Mouse (Mus musculus): ENCODE results near the gene Leo1. TPM values are rescaled to one million over a fixed set of nuclear protein-coding genes. Genes with fewer than 3 reads are reported as not detected.

The Leo1 gene
- total and polyA plus RNA-seq, 3 experiments, result 3.0 to 20.4 (median 12.4) TPM

DNA sequence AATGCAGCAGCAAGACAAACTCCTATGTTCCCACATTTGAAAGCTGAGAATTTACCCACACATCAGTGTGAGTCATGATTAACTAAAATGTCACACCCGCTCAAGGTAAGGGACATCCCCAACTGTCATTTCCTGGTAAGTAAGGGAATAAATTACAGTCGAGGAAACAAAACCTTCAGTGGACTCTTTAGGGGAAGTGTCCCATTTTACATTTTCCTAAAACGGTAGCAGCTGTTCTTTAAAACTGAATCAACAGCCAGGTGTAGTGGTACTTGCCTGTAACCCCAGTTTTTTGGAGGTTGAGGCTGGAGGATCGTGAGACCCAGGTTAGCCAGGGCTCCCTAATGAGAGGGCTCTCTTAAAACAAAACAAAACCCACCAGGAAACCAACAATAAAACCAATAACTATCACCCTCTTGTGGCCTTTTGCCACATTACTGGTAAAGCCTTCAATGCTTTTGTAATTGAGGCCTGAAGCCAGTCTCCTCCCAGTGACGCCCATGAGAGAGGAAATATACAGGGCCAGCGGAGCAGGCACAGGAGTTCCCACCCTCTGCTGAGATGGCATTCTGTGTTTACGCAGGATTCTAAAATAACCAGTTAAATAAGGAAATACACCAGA lies 7.0 kb upstream of the Leo1 start:
- Histone ChIP-seq H3K27ac (peak overlapping the region; percentile 68), H3K36me3 (ENCODE audit: control insufficient read depth, insufficient read depth, low read length) (no peaks in the 10 kb centered on the region; the same call in 1 of the 2 replicates), H3K79me2 (replicated peaks; ENCODE audit: control insufficient read depth, insufficient read depth, low read length) (no peaks in the 10 kb centered on the region), H3K4me1 (ENCODE audit: control insufficient read depth, insufficient read depth, low read length) (peaks cover 14% of the 10 kb centered on the region), H3K27me3 (ENCODE audit: control insufficient read depth, insufficient read depth, low read length) (no peaks in the 10 kb centered on the region), H3K9ac (ENCODE audit: low read depth, low read length) (peak overlapping the region; percentile 26; the same call in 1 of the 2 replicates), H3K4me3 (no peak overlapping the region)
- peak; percentile 47 to 68 for DNase-seq
- intact Hi-C loops (cut with DNase I), result loop anchor here (2.0 kb wide), 2 partner anchors 23 to 73 kb away; partner anchors contain the start of gene Mapk6
- WGBS, result 29% methylated on average over 7 of the region's 7 CpGs
- TF ChIP-seq CTCF (IDR thresholded peaks at IDR 0.05) (peak; percentile 79), POLR2A (IDR thresholded peaks at IDR 0.05; ENCODE audit: insufficient read depth, low read depth, low read length) (no peak)

DNA sequence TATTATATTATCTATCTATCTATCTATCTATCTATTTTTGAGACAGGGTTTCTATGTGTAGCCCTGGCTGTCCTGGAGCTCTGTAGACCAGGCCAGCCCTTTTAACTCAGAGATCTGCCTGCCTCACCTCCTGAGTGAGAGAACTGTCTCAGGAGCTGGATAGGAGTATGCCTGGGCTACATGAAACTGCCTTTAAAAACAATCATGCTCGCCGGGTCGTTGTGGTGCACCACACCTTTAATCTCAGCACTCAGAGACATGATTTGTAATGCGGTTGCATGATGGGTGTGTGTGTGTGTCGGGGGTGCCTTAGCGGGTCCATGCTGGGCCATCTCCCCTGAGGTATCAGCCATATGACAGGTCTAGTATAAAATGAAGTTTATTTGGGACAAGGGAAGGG lies 6.5 kb upstream of the Leo1 start:
- TF ChIP-seq EP300 (IDR thresholded peaks at IDR 0.05; ENCODE audit: insufficient read depth, low read depth, low read length) (no peak), CTCF (IDR thresholded peaks at IDR 0.05) (no peak), POLR2A (IDR thresholded peaks at IDR 0.05; ENCODE audit: insufficient read depth, low read depth, low read length) (no peak)
- H3K9ac ChIP-seq (ENCODE audit: low read depth, low read length), result no peak overlapping the region
- H3K27ac ChIP-seq, result peak overlapping the region; percentile 68
- H3K4me3 ChIP-seq, result no peak overlapping the region
- no peaks in the 10 kb centered on the region for H3K79me2 ChIP-seq (replicated peaks; ENCODE audit: control insufficient read depth, insufficient read depth, low read length)
- 59% methylated on average over 6 of the region's 6 CpGs for WGBS
- intact Hi-C loops (cut with DNase I), result loop anchor here (2.0 kb wide), 2 partner anchors 24 to 74 kb away; partner anchors contain the start of gene Mapk6
- no peaks in the 10 kb centered on the region for H3K27me3 ChIP-seq (ENCODE audit: control insufficient read depth, insufficient read depth, low read length)
- peaks cover 14% of the 10 kb centered on the region for H3K4me1 ChIP-seq (ENCODE audit: control insufficient read depth, insufficient read depth, low read length)
- no peaks in the 10 kb centered on the region; the same call in 1 of the 2 replicates for H3K36me3 ChIP-seq (ENCODE audit: control insufficient read depth, insufficient read depth, low read length)
- no peak for DNase-seq

DNA sequence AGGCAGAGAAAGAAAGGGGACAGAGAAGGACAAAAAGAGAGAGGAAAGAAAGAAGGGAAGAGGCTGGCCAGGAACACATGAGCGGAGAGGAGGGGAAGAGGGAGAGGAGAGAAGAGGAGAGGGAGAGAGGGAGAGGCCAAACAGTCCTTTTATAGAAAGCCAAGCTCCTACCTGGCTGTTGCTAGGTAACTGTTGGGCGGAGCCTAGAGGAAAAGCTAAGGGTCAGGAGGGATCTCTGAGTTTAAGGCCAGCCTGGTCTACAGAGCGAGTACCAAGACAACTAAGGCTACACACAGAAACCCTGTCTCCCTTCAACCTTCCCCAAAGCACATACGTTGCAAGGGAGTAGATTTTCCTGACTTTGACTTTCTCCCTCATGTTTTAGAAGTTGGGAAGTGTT lies 6.0 kb upstream of the Leo1 start:
- Histone ChIP-seq H3K36me3 (ENCODE audit: control insufficient read depth, insufficient read depth, low read length) (no peaks in the 10 kb centered on the region; the same call in 1 of the 2 replicates), H3K27me3 (ENCODE audit: control insufficient read depth, insufficient read depth, low read length) (no peaks in the 10 kb centered on the region), H3K79me2 (replicated peaks; ENCODE audit: control insufficient read depth, insufficient read depth, low read length) (no peaks in the 10 kb centered on the region), H3K9ac (ENCODE audit: low read depth, low read length) (no peak overlapping the region), H3K4me1 (ENCODE audit: control insufficient read depth, insufficient read depth, low read length) (peaks cover 14% of the 10 kb centered on the region), H3K27ac (peak overlapping the region; percentile 68), H3K4me3 (no peak overlapping the region)
- no peak for DNase-seq
- WGBS, result 95% methylated on average over 4 of the region's 4 CpGs
- intact Hi-C loops (cut with DNase I), result loop anchor here (2.0 kb wide), 2 partner anchors 24 to 74 kb away; partner anchors contain the start of gene Mapk6
- no peak for TF ChIP-seq POLR2A (IDR thresholded peaks at IDR 0.05; ENCODE audit: insufficient read depth, low read depth, low read length)
- no peak for TF ChIP-seq EP300 (IDR thresholded peaks at IDR 0.05; ENCODE audit: insufficient read depth, low read depth, low read length)
- no peak for TF ChIP-seq CTCF (IDR thresholded peaks at IDR 0.05)

DNA sequence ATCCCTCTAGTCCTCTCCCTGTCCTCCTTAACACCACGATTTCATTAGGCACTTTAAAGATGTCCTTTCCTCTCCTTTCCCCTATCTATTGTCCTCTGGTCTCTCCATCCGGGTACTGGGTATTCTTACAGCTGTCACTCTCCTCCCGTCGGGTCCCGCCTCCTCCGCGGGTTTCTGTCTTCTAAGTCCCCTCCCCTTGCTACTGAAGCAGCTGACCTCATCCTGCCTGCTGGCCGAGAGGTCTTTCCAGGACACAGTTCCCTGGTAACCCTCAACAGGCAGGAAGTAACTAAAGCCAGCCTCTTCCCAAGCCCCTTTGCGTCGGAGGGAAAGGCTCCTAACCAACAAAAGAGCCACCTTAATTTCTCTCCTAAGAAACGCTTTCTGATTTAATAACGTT lies 5.4 kb upstream of the Leo1 start:
- intact Hi-C loops (cut with DNase I), result loop anchor here (2.0 kb wide), 2 partner anchors 25 to 75 kb away; partner anchors contain the start of gene Mapk6
- Histone ChIP-seq H3K36me3 (ENCODE audit: control insufficient read depth, insufficient read depth, low read length) (no peaks in the 10 kb centered on the region; the same call in 1 of the 2 replicates), H3K4me3 (peak overlapping the region; percentile 27; the same call in 1 of the 2 replicates), H3K9ac (ENCODE audit: low read depth, low read length) (peak overlapping the region; percentile 50), H3K4me1 (ENCODE audit: control insufficient read depth, insufficient read depth, low read length) (peaks cover 12% of the 10 kb centered on the region), H3K79me2 (replicated peaks; ENCODE audit: control insufficient read depth, insufficient read depth, low read length) (no peaks in the 10 kb centered on the region), H3K27me3 (ENCODE audit: control insufficient read depth, insufficient read depth, low read length) (no peaks in the 10 kb centered on the region), H3K27ac (peak overlapping the region; percentile 68)
- peak; percentile 82 to 91 for DNase-seq
- WGBS, result under 1% methylated on average over 12 of the region's 12 CpGs
- no peak for TF ChIP-seq CTCF (IDR thresholded peaks at IDR 0.05)
- TF ChIP-seq POLR2A (IDR thresholded peaks at IDR 0.05; ENCODE audit: insufficient read depth, low read depth, low read length), result peak; percentile 40; the same call in 1 of the 2 replicates
- TF ChIP-seq EP300 (IDR thresholded peaks at IDR 0.05; ENCODE audit: insufficient read depth, low read depth, low read length), result peak; percentile 75; the same call in 1 of the 2 replicates

DNA sequence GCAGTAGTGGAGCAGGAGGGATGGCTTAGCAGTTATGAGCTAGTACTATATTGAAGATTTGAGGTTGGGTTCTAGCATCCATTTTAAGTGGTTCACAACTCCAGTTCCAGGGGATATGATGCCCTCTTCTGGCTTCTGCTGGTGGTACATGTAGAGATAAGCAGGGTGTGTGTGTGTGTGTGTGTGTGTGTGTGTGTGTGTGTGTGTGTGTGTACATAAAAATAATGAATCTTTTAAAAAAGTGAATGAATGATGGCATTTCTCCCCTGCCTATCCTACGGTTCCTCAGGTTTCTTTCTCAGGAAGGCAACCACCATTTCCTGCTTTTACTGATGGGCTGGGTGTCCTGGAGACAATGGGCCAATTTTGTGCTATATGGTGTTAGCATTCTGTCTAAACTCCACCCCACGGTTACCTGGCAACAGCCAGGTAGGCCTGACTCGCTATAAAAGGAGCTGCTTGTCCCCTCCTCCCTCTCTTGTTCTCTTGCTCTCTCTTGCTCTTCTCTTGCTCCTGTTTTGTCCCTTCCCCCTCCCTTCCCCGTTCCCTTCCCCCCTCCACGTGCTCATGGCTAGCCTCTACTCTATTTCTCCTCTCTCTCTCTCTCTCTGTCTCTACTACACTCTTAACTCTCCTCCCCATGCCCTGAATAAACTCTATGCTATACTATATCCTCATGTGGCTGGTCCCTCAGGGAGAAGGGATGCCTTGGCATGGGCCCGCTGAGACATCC lies 3.5 kb upstream of the Leo1 start:
- no peak overlapping the region for H3K4me3 ChIP-seq

More for the DNA sequence above, 3.5 kb upstream of the Leo1 start:
- H3K27me3 ChIP-seq (ENCODE audit: control insufficient read depth, insufficient read depth, low read length), result no peaks in the 10 kb centered on the region
- H3K9ac ChIP-seq (ENCODE audit: low read depth, low read length), result no peak overlapping the region
- peaks cover 3% of the 10 kb centered on the region; the same call in 1 of the 2 replicates for H3K79me2 ChIP-seq (replicated peaks; ENCODE audit: control insufficient read depth, insufficient read depth, low read length)
- no peaks in the 10 kb centered on the region; the same call in 1 of the 2 replicates for H3K36me3 ChIP-seq (ENCODE audit: control insufficient read depth, insufficient read depth, low read length)
- TF ChIP-seq EP300 (IDR thresholded peaks at IDR 0.05; ENCODE audit: insufficient read depth, low read depth, low read length) (no peak), CTCF (IDR thresholded peaks at IDR 0.05) (peak; percentile 54)
- DNase-seq, result peak in 1 of 2 experiments; percentile 29
- H3K27ac ChIP-seq, result no peak overlapping the region
- intact Hi-C loops (cut with DNase I), result no loop called here
- WGBS, result 48% methylated on average over 6 of the region's 6 CpGs
- peaks cover 12% of the 10 kb centered on the region for H3K4me1 ChIP-seq (ENCODE audit: control insufficient read depth, insufficient read depth, low read length)

All from heart, adult 2 months (tissue).